Mouse (Mus musculus) heart, adult 8-10 months (tissue): ENCODE measurements around the gene Zc3h12d. TPM values are rescaled to one million over a fixed set of nuclear protein-coding genes. Genes with fewer than 3 reads are reported as not detected.

Source experiments
- DNase-seq: peaks from one replicate; pipeline ENCODE4 v3.0.0; 2022; ENCODE audit warnings: low spot score
- total RNA-seq, 4 experiments: library from RNA; stranded (reverse); gene quantifications; 2 replicates each; pipeline ENCODE4 v1.2.4; 2022

The Zc3h12d gene
- total RNA-seq, 4 experiments from 2014 or later = 0.14 to 0.26 (median 0.23) TPM

- no peak for DNase-seq
Measured at GRCm38 (mm10) chr10:7838874-7839421, 6.7 kb downstream of the Zc3h12d start.

DNA sequence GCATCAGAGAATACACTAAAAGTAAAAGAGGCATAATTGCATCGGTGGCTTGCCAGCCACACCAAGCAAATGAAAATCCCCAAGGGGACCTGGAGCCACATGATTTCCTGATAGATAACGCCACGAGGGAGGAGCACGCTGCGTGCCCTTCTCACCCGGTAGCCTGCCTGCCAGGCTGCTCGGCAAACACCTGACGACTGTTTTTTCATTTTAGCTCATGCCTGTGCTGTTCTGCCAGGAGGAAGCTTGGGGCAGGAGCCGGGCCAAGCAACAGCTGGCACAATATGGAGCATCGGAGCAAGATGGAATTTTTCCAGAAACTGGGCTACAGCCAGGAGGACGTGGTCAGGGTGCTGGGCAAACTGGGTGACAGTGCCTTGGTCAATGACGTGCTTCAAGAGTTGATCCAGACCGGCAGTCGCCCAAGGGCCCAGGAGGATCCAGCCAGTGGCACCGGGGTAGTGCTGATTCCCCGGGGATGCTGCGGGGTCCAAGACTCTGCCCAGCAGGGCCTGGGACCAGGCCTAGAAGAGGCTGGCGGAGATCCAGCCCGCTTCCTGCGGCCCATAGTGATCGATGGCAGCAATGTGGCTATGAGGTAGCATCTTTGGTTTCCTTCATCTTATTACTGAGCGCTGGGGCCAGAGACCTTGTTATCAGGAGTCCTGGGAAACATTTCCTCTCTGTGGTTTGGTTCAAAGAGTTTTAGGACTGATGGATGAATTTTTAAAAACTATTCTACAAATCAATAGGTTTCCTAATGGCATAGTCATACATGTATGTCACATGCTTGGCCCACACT is 7.5 kb downstream of the Zc3h12d start:
- DNase-seq = peak; percentile 24

DNA sequence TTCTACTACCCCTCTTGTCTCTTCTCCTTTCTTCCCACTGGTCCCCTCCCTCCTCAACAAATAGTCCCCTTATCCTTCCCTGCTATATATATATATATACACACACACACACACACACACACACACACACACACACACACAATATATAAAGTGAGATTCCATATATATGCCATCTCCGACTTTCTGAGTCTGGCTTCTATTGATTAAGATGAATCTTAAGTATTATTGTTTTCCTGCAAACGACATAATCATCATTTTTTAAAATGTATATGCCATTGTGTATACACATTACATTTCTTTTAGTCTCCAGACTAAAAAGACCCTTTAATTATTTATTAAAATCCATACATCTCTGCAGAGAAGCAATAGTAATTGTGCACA is 8.1 kb downstream of the Zc3h12d start:
- no peak for DNase-seq

DNA sequence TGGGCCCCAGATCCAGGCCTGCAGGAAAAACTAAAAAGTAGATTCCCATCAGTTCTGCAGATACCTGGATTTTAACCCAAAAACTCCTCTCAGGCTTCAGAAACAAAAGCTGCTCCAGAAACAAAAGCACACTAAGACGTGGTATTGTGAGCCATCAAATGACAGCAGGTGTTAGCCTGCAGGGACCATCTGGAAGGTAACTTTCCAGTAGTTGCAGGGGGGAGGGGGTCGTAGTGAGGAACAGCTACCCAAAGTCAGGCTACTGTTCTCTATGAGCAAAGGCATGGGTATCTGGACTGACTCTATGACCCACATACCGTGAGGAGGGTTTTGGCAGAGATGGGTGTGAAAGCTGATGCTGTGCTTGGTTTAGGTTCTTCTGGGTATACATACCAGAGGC is 8.5 kb downstream of the Zc3h12d start:
- no peak for DNase-seq

DNA sequence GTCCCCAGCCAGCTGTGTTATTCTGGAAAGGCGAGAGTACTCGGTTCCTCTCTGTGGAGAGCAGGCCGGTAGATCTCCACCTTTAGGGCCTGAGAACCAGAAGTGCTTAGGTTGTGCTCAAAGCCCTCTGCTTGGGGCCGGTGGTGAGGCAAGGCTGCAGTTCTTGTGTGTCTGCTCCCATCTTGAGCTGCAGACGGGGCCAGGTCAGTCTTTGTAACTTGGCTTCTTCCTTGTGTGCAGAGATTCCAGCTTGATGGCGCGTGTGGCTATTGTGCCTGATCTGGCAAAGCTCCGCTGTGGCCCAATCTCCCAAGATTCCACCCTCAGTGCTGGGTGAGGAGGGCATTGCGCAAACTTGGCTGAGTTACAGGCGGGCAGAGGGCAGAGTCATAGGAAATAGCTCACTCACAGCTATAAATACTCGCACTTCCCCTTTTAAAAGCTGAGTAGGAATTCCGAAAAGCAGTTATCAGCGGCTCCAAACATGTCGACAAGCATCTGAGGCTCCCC is 9.4 kb downstream of the Zc3h12d start:
- DNase-seq = peak; percentile 81

GRCm38 (mm10) chr10:7843181-7843580 is 10.9 kb downstream of the Zc3h12d start:
- DNase-seq = no peak

GRCm38 (mm10) chr10:7844161-7844560 is 11.9 kb downstream of the Zc3h12d start:
- no peak for DNase-seq

DNA sequence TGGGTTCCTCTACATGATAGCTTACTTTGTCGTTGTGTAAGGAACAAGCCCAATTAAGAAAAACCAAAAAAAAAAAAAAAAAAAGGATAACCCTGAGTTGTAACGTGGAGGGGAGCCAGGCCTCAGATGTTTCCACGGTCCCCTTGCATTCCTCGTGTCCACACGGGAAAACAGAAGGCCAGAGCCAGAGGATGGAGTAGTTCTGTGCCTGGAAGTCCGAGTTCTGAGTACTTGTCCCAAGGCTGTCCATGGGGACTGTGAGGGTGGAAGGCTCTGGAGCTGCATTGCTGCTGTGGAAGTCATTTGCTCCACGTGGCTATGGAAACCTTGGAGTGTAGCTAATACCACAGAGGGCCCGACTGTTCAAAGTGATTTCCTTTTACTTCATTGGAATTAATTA is 12.9 kb downstream of the Zc3h12d start:
- no peak for DNase-seq

- no peak for DNase-seq
Measured at GRCm38 (mm10) chr10:7845991-7846390, 13.7 kb downstream of the Zc3h12d start.

DNA sequence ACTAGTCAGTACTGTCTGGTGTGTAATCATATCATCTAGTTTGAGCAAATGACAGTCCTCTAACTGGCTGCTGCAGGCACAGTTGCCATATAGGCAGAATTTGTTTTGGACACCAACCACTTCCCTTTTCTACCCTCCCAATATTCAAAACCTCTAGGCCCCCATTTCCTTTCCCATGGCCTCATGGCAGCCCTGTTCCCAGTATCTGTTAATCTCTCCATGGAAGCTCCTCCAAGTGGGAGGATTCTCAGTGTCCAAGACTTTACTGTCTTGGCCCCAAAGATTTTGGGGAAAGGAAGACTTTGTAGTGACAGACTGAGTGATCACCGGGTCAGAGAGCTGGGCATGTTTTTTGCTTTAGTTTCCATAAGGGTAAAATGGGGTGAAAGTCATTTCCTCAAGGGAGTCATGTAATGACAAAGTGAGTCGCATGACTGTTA is 14.9 kb downstream of the Zc3h12d start:
- no peak for DNase-seq

GRCm38 (mm10) chr10:7851891-7852290 is 19.6 kb downstream of the Zc3h12d start:
- no peak for DNase-seq

DNA sequence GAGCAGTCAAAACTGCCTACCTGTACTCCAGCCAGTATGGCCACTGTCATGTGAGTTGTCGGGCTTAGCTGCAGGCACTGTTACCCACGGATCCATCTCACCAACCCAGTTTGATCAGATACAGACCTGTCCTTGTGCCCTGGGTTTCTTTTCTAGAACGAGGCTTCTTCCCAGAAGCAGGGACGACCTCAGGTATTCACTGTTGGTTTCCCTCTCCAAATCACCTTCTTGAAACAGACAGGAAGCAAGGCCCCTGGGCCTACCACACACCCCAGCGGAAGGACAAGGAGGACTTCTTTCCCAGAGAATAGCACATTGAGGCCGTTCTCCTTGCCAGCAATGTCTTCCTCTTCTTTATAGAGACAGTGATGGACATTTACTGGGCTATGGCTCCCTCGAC is 28.2 kb downstream of the Zc3h12d start:
- no peak for DNase-seq

DNA sequence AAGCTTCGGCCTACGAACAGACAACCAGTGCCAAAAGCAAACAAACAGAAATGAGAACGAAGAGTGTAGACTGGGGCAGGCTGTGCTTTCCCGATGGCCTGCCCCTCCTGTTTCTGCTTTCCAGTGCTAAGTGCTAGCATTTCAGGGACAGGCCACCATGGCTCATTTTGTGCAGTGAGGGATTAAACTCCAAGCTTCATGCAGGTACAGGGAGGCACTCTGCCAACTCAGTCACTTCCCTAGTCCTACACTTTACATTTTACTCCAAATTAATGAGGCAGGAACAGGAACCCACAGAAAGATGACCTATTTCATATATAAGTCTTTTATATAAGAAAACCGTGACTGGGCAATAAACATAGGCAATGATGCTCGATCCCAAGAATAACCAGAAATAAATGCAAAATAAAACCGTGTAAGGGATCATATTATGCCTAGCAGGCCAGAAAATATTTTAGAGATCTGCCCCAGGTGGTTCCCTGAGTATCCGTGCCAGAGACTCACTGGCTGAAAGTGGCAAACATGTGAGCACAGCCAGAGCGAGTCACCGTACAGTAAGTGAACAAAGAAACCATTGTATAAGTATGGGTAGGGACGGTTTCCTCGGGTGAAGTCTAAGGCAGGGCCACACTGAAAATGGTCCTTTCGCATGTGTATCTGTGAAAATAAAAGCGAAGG is 29.1 kb downstream of the Zc3h12d start:
- no peak for DNase-seq

GRCm38 (mm10) chr10:7861937-7862657 is 29.8 kb downstream of the Zc3h12d start:
- no peak for DNase-seq

DNA sequence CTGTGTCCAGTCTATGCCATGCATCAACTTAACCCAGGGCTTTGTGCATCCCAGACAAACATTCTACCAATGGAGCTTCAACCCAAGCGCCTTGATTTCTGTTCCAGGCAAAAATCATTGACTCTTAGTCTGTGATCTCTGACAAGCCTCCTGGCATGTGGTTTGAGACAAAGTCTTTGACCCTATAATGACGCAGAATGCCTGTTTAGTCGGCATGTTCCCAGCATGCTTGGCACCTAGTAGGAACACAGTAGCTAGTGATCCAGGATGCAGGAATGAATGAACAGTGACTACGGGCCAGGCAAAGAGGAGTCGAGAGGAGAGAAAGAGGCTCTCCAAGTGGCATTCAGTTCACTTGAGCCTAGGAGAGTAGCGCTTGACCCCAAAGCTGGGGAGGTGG is 31.1 kb downstream of the Zc3h12d start:
- no peak for DNase-seq

GRCm38 (mm10) chr10:7864184-7864583 is 31.9 kb downstream of the Zc3h12d start:
- no peak for DNase-seq

GRCm38 (mm10) chr10:7864806-7865205 is 32.5 kb downstream of the Zc3h12d start:
- DNase-seq = no peak

DNA sequence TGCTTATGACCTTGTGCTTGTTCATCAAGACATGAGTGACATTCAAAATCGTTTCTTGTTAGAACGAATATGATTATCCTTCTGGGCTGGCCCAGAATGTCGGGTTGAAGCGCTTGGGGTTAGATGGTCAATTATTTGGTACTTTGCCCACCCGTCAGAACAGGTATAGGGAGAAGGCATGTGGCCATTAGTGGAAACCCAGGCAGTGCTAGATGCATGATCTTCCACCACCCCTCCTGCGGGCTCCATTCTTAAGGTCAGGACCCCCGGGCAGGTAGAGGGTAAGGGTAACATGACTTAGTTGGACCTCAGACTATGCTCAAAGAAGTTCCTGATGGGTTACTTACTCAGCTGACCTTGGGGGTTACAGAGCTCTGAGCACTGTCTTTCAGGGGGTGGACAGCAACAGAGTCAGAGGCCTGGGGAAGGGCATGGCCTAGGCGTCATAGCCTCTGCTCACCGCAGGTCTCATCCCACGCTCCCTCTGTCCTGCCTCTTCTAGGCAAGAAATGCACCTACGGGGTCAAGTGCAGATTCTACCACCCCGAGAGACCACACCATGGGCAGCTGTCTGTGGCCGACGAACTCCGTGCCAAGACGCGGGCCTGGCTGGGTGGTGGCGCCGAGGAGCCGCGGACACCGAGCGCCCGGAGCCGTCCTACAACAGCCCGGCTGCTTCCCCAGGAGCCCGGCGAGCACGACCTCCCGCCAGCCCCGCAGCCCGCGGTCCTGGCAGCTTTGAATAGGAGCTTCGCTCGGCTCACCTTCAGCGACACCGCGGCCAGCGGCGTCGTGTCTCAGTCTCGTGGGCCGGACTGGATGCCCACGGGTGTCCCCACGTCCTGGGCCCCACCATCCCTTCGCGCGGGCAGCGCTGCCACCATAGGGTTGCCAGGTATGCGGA is 34.7 kb downstream of the Zc3h12d start:
- no peak for DNase-seq

DNA sequence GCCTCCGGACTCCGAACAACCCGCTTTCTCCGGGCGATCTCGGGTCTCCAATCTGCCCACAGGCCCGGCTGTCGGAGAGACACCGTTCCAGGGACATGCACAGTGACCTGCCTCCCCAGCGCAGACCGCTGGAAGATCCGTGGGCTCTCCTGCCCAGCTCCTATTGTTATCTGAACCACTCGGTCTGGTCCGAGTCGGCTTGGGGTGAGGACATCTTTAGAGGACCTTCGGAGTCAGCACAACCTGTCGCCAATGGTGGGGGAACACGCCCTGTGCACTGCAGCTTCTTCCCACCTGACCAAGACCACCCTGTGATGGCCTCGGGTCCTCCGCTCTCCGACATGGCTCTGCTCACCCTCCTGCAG is 35.4 kb downstream of the Zc3h12d start:
- no peak for DNase-seq

- no peak for DNase-seq
Measured at GRCm38 (mm10) chr10:7869746-7870145, 37.5 kb downstream of the Zc3h12d start.
